ENCODE assay signal across 15 mouse cellular contexts in the genomic region with DNA sequence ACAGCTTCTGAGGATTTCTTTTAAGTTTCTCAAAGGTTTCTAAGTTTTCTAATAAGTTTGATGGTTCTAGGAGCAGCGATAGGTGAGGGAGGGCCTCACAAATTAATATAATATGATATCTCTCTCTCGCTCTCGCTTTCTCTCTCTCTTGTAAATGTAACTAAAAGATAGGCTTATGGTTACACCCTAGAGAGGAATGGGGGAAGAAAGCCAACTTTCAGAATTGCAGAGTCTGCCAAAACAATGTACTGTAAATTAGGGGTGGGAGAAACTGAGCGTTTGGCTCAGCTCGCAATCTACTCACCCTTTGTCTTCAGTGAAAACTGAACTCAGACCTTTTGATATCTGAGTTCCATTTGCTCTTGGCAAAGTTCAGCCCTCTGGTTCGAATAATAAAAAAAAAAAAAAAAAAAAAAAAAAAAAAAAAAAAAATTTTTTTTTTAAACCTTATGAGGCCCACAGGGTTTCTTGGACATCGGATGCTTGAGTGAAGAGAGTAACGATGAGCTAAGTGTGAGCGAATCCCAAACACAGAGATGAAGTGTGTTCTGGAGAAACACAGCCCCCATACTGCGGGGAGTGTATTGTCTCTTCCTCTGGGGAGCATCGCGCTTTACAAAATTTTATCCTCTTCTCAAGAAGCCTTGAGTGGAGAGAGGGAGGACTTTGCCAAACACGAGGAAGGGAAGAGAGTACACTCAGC. TPM values are rescaled to one million over a fixed set of nuclear protein-coding genes. Genes with fewer than 3 reads are reported as not detected.
DNase-seq lines count a peak whose midpoint lies in the region; ATAC-seq and TF ChIP-seq lines count a peak whose summit lies in the region.
"Had no signal": no experiment of that assay in that cellular context is flagged by ENCODE, and none has a peak within 500 bp of the region (broad histone marks: within the 10 kb centered on the region; RNA-seq: fewer than 3 reads in every experiment).

No protein-coding gene starts in this region.

- ATAC-seq in embryonic facial prominence, embryonic 13.5 days (ENCODE audit: insufficient number of reproducible peaks, insufficient read depth, low FRiP score, low TSS enrichment, low read depth): no peak
- no peak for ATAC-seq in kidney, postnatal 0 days (replicated peaks; ENCODE audit: low FRiP score, low read depth)
- peak; percentile 26; the same call in 1 of the 2 replicates for ATAC-seq in limb, embryonic 15.5 days (ENCODE audit: insufficient number of reproducible peaks, low FRiP score, low TSS enrichment, low read depth)
- ATAC-seq: midbrain, embryonic 13.5 days had no signal

- peak overlapping the region; percentile 72 for H3K27ac ChIP-seq in embryonic facial prominence, embryonic 13.5 days
- no peak overlapping the region for H3K27ac ChIP-seq in embryonic facial prominence, embryonic 10.5 days (replicated peaks)
- 0 out of 2 replicates have a peak overlapping the region, but pooled peaks have one; percentile 19 for H3K27ac ChIP-seq in kidney, postnatal 0 days
- H3K27ac ChIP-seq in limb, embryonic 15.5 days: peak overlapping the region; percentile 61
- H3K27ac ChIP-seq: midbrain, embryonic 13.5 days had no signal

- peaks cover 3% of the 10 kb centered on the region; the same call in 1 of the 2 replicates for H3K9me3 ChIP-seq in embryonic facial prominence, embryonic 13.5 days
- peaks cover 3% of the 10 kb centered on the region; the same call in 1 of the 2 replicates for H3K9me3 ChIP-seq in embryonic facial prominence, embryonic 10.5 days
- no peaks in the 10 kb centered on the region for H3K9me3 ChIP-seq in kidney, postnatal 0 days (replicated peaks; ENCODE audit: low read length)
- no peaks in the 10 kb centered on the region for H3K9me3 ChIP-seq in E14TG2a.4 (ENCODE audit: low read length)
- H3K9me3 ChIP-seq in limb, embryonic 15.5 days: no peaks in the 10 kb centered on the region
- H3K9me3 ChIP-seq: midbrain, embryonic 13.5 days had no signal

- H3K4me3 ChIP-seq in embryonic facial prominence, embryonic 13.5 days: no peak overlapping the region
- no peak overlapping the region for H3K4me3 ChIP-seq in embryonic facial prominence, embryonic 10.5 days
- H3K4me3 ChIP-seq in kidney, postnatal 0 days (replicated peaks; ENCODE audit: low read depth, low read length): no peak overlapping the region
- H3K4me3 ChIP-seq in E14TG2a.4 (replicated peaks; ENCODE audit: low read length): peak overlapping the region; percentile 27; the same call in 1 of the 2 replicates
- H3K4me3 ChIP-seq in limb, embryonic 15.5 days: no peak overlapping the region
- H3K4me3 ChIP-seq: midbrain, embryonic 13.5 days had no signal

- H3K9ac ChIP-seq in embryonic facial prominence, embryonic 13.5 days: no peak overlapping the region
- no peak overlapping the region for H3K9ac ChIP-seq in kidney, postnatal 0 days (ENCODE audit: low read depth, low read length)
- H3K9ac ChIP-seq in limb, embryonic 15.5 days: no peak overlapping the region
- H3K9ac ChIP-seq: midbrain, embryonic 13.5 days had no signal

- no peaks in the 10 kb centered on the region for H3K36me3 ChIP-seq in embryonic facial prominence, embryonic 13.5 days
- H3K36me3 ChIP-seq in embryonic facial prominence, embryonic 10.5 days (replicated peaks): no peaks in the 10 kb centered on the region
- no peaks in the 10 kb centered on the region for H3K36me3 ChIP-seq in kidney, postnatal 0 days (ENCODE audit: insufficient read depth, low read length)
- H3K36me3 ChIP-seq in E14TG2a.4 (ENCODE audit: insufficient read depth, low read length): no peaks in the 10 kb centered on the region
- no peaks in the 10 kb centered on the region for H3K36me3 ChIP-seq in limb, embryonic 15.5 days
- H3K36me3 ChIP-seq: midbrain, embryonic 13.5 days had no signal

- no peak for DNase-seq in embryonic facial prominence, embryonic 10.5 days (ENCODE audit: low spot score)
- DNase-seq in kidney, postnatal 0 days (ENCODE audit: low spot score): peak; percentile 75
- DNase-seq in kidney, postnatal 4 days: no peak
- no peak for DNase-seq in MN1 (ENCODE audit: low spot score)
- DNase-seq in gastrocnemius, postnatal 4 days (ENCODE audit: low spot score in 2 of 2): no peak
- DNase-seq: adrenal gland, postnatal 36 days; heart, postnatal 36 days; kidney, postnatal 14 days; left cerebral cortex, postnatal 4 days; right cerebral cortex, postnatal 25 days; thymus, postnatal 14 days had no signal

- no peak for TF ChIP-seq CTCF in kidney, postnatal 0 days (IDR thresholded peaks at IDR 0.05; ENCODE audit: low read depth)
- no peak for TF ChIP-seq CTCF in E14TG2a.4 (conservative IDR thresholded peaks at IDR 0.05; ENCODE audit: low read length)

- 69% methylated on average over 13 of the region's 13 CpGs for WGBS in embryonic facial prominence, embryonic 13.5 days
- WGBS in embryonic facial prominence, embryonic 10.5 days: 89% methylated on average over 13 of the region's 13 CpGs
- WGBS in kidney, postnatal 0 days: 71% methylated on average over 13 of the region's 13 CpGs
- WGBS in limb, embryonic 15.5 days: 59% methylated on average over 13 of the region's 13 CpGs

- no peak overlapping the region for H3K4me2 ChIP-seq in embryonic facial prominence, embryonic 13.5 days
- no peak overlapping the region for H3K4me2 ChIP-seq in kidney, postnatal 0 days (ENCODE audit: low read length)
- no peak overlapping the region for H3K4me2 ChIP-seq in limb, embryonic 15.5 days
- H3K4me2 ChIP-seq: midbrain, embryonic 13.5 days had no signal

- H3K4me1 ChIP-seq in embryonic facial prominence, embryonic 13.5 days: peaks cover 33% of the 10 kb centered on the region
- peaks cover 26% of the 10 kb centered on the region for H3K4me1 ChIP-seq in embryonic facial prominence, embryonic 10.5 days
- H3K4me1 ChIP-seq in kidney, postnatal 0 days (replicated peaks; ENCODE audit: insufficient read depth, low read length): peaks cover 7% of the 10 kb centered on the region
- peaks cover 65% of the 10 kb centered on the region for H3K4me1 ChIP-seq in E14TG2a.4 (replicated peaks; ENCODE audit: low read depth, low read length)
- H3K4me1 ChIP-seq in limb, embryonic 15.5 days: peaks cover 17% of the 10 kb centered on the region
- H3K4me1 ChIP-seq: midbrain, embryonic 13.5 days had no signal

- H3K27me3 ChIP-seq in embryonic facial prominence, embryonic 13.5 days: no peaks in the 10 kb centered on the region
- H3K27me3 ChIP-seq in embryonic facial prominence, embryonic 10.5 days (replicated peaks; ENCODE audit: low read depth, poor library complexity, severe bottlenecking): no peaks in the 10 kb centered on the region
- no peaks in the 10 kb centered on the region for H3K27me3 ChIP-seq in kidney, postnatal 0 days (ENCODE audit: insufficient read depth, low read length)
- no peaks in the 10 kb centered on the region for H3K27me3 ChIP-seq in E14TG2a.4 (ENCODE audit: insufficient read depth, low read length)
- H3K27me3 ChIP-seq in limb, embryonic 15.5 days: no peaks in the 10 kb centered on the region
- H3K27me3 ChIP-seq: midbrain, embryonic 13.5 days had no signal

RNA-seq across cellular contexts. Expression of a gene that starts 3.6 kb away (rescaled TPM):
- polyA plus RNA-seq in embryonic facial prominence, embryonic 13.5 days (2015; fragmentation: Nextera tagmentation; extraction: Ambion mirVana): 134 and 146 TPM in 2 replicates
- 158 and 159 TPM in 2 replicates for polyA plus RNA-seq in embryonic facial prominence, embryonic 10.5 days (2016; fragmentation: Nextera tagmentation; extraction: Ambion mirVana)
- polyA plus RNA-seq in kidney, postnatal 0 days (2015; fragmentation: Nextera tagmentation; extraction: Ambion mirVana): 147 and 164 TPM in 2 replicates
- polyA plus RNA-seq in limb, embryonic 15.5 days (2015; fragmentation: Nextera tagmentation; extraction: Ambion mirVana): 144 and 161 TPM in 2 replicates
- 10 to 100 TPM; 85.3 to 91.8 TPM for total RNA-seq in gastrocnemius, postnatal 4 days (2021)
